Mouse (Mus musculus) midbrain, embryonic 14.5 days (tissue): ENCODE data around the gene Lpcat1. TPM values are rescaled to one million over a fixed set of nuclear protein-coding genes. Genes with fewer than 3 reads are reported as not detected.

ENCODE experiments used
- ATAC-seq: fragments of 200-750 bp; cut with Nextera tagmentation; 2 replicates; pipeline ENCODE4 v1.8.0; 2017; ENCODE audit warnings: moderate number of reproducible peaks, moderate library complexity; ENCODE audit not compliant: low FRiP score, low TSS enrichment
- DNase-seq: peaks from one replicate; pipeline ENCODE4 v3.0.0-alpha.2; 2015
- H3K27ac ChIP-seq: fragments of 300-500 bp; sonication (generic); replicated peaks from 2 replicates; pipeline ENCODE4 v1.5.1; 2014; ENCODE audit warnings: mild to moderate bottlenecking, low read depth, low read length, moderate library complexity
- H3K27me3 ChIP-seq: fragments of 300-500 bp; sonication (generic); 2 replicates; pipeline ENCODE4 v1.6.1; 2014; ENCODE audit warnings: low read length, control low read depth, mixed read lengths; ENCODE audit not compliant: control insufficient read depth, insufficient read depth
- H3K36me3 ChIP-seq: fragments of 300-500 bp; sonication (generic); 2 replicates; pipeline ENCODE4 v1.6.1; 2014; ENCODE audit warnings: low read length, control low read depth; ENCODE audit not compliant: control insufficient read depth, insufficient read depth
- H3K4me1 ChIP-seq: fragments of 300-500 bp; sonication (generic); 2 replicates; pipeline ENCODE4 v1.6.1; 2014; ENCODE audit warnings: mild to moderate bottlenecking, antibody characterized with exemption, low read length, control low read depth; ENCODE audit not compliant: control insufficient read depth, insufficient read depth
- H3K4me2 ChIP-seq: fragments of 300-500 bp; sonication (generic); 2 replicates; pipeline ENCODE4 v1.6.1; 2014; ENCODE audit warnings: mild to moderate bottlenecking, low read length, moderate library complexity
- H3K4me3 ChIP-seq: fragments of 300-500 bp; sonication (generic); replicated peaks from 2 replicates; pipeline ENCODE4 v1.5.1; 2014; ENCODE audit warnings: low read depth, low read length
- H3K9ac ChIP-seq: fragments of 300-500 bp; sonication (generic); replicated peaks from 2 replicates; pipeline ENCODE4 v1.6.1; 2014; ENCODE audit warnings: mild to moderate bottlenecking, low read length, moderate library complexity
- H3K9me3 ChIP-seq: fragments of 300-500 bp; sonication (generic); 2 replicates; pipeline ENCODE4 v1.6.1; 2016; ENCODE audit warnings: low read length, control low read depth, mixed read lengths; ENCODE audit not compliant: control insufficient read depth
- WGBS: fragments of 180-500 bp; shearing (Covaris S2); extraction: QIAGEN DNeasy Blood & Tissue Kit; methylation state at CpG from one replicate; pipeline ENCODE4 v1.1.7; 2014; 5-methylcytosine and 5-hydroxymethylcytosine counted together
- polyA plus RNA-seq: library from polyadenylated mRNA; unstranded; fragments of >200 nt; fragmentation: Nextera tagmentation; extraction: Ambion mirVana; gene quantifications from 2 replicates; pipeline ENCODE4 v1.2.1, GENCODE M21; 2014

Gene Lpcat1
- 74.4 and 76.9 TPM in 2 replicates for polyA plus RNA-seq

DNA sequence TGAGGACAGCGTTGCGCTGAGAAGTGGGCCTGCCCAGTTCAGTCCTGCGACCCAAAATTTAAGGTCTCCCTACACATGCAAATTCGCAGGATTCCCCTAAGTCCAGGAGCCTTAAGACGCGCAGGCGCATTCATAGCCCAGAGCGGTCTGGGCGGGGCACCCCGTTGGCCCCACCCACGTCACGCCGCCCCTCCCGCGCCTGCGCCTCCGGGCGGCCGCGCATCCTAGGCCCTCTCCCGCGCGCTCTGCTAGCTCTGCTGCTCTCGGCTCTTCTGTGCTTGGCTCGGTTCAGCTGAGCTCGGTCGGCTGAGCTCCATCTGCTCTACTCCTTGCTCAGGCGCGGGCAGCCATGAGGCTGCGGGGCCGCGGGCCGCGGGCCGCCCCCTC is at the start of gene Lpcat1:
Lpcat1 (plus strand) TSS at position 164 of the 387 bp plus-strand sequence.
- DNase-seq (peak; percentile 98), ATAC-seq (peak; percentile 97)
- under 1% methylated on average over 34 of the region's 35 CpGs for WGBS
- Histone ChIP-seq H3K36me3 (no peaks in the 10 kb centered on the region), H3K9me3 (no peaks in the 10 kb centered on the region), H3K4me2 (peak within 1 kb of the TSS; percentile 89), H3K9ac (peak within 1 kb of the TSS; percentile 94), H3K27me3 (no peaks in the 10 kb centered on the region), H3K27ac (peak within 1 kb of the TSS; percentile 95), H3K4me1 (peaks cover 21% of the 10 kb centered on the region), H3K4me3 (peak within 1 kb of the TSS; percentile 91)

DNA sequence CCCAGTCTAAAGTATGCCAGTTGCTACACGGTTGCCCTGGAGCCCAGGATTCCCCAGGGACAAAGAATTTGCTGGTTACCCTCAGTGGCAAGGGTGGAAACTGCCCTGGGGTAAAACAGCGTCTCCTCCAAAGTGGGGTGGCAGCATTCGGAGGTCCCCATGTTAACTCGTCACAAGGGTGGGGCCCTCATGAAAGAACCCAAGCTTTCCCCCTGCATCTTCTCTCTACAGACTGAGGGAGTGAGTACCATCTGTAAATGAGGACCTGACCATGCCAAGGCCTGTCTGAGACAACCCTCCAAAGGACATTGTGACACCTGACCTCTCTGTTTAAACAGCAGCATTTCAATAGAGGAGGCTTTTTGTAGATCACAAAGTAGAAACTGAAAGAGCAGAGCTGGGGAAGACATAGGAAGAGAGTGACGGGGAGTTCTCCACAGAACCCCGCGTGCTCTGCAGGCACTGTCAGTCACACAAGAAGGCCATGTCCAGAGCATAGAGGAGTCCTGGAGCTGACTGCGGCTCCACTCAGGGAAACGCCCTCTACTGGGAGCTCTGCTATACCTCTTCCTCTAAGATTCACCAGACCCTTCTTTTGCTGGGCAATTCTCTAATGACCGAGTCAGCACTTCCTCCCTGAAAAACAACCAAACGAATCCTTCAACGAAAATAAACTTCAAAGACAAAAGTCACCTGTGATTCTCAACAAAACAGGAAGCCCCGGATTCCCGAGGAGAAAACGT is 49.3 kb upstream of the Lpcat1 start:
- H3K36me3 ChIP-seq, result no peaks in the 10 kb centered on the region
- H3K27ac ChIP-seq, result peak overlapping the region; percentile 49; the same call in 1 of the 2 replicates
- no peak overlapping the region for H3K9ac ChIP-seq
- H3K27me3 ChIP-seq, result no peaks in the 10 kb centered on the region
- ATAC-seq (no peak), DNase-seq (peak; percentile 61)
- peaks cover 5% of the 10 kb centered on the region; the same call in 1 of the 2 replicates for H3K4me1 ChIP-seq
- WGBS, result 32% methylated on average over 15 of the region's 15 CpGs
- H3K4me2 ChIP-seq, result 0 out of 2 replicates have a peak overlapping the region, but pooled peaks have one; percentile 27
- H3K9me3 ChIP-seq, result no peaks in the 10 kb centered on the region
- no peak overlapping the region for H3K4me3 ChIP-seq

GRCm38 (mm10) chr13:73418297-73418696 is 48.7 kb upstream of the Lpcat1 start:
- ATAC-seq (no peak), DNase-seq (peak; percentile 42)
- Histone ChIP-seq H3K4me2 (peak overlapping the region; percentile 27; the same call in 1 of the 2 replicates), H3K4me3 (no peak overlapping the region), H3K27ac (peak overlapping the region; percentile 49), H3K9ac (0 out of 2 replicates have a peak overlapping the region, but pooled peaks have one; percentile 27), H3K27me3 (no peaks in the 10 kb centered on the region), H3K9me3 (no peaks in the 10 kb centered on the region), H3K36me3 (no peaks in the 10 kb centered on the region), H3K4me1 (peaks cover 5% of the 10 kb centered on the region; the same call in 1 of the 2 replicates)
- 23% methylated on average over 12 of the region's 12 CpGs for WGBS

DNA sequence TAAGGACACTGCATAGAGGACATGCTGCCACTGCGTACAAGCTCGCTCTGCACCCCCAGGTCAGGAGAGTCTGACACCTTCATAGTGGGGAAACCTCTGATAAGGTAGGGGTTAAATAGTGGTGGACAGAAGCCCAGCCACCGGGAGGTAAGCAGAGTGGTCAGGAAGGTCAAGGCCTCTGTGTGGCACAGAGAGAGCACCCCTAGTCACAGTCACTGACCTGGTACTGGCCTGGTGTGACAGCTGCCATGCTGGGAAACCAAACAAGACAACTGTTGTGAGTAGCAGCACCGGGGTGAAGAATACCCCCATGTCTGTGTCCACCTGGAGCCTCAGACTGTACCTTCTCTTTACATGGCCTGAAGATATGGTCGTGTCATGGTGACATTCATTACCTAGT is 47.8 kb upstream of the Lpcat1 start:
- Histone ChIP-seq H3K4me1 (peaks cover 5% of the 10 kb centered on the region; the same call in 1 of the 2 replicates), H3K9ac (no peak overlapping the region), H3K4me3 (no peak overlapping the region), H3K9me3 (no peaks in the 10 kb centered on the region), H3K27ac (no peak overlapping the region), H3K4me2 (no peak overlapping the region), H3K27me3 (no peaks in the 10 kb centered on the region), H3K36me3 (no peaks in the 10 kb centered on the region)
- DNase-seq (no peak), ATAC-seq (no peak)
- WGBS, result 76% methylated on average over 5 of the region's 5 CpGs

- no peak for ATAC-seq
- no peak for DNase-seq
- Histone ChIP-seq H3K36me3 (no peaks in the 10 kb centered on the region), H3K27me3 (no peaks in the 10 kb centered on the region), H3K9ac (no peak overlapping the region), H3K9me3 (no peaks in the 10 kb centered on the region), H3K4me2 (no peak overlapping the region), H3K4me1 (peaks cover 2% of the 10 kb centered on the region; the same call in 1 of the 2 replicates), H3K27ac (no peak overlapping the region), H3K4me3 (no peak overlapping the region)
- 66% methylated on average over 4 of the region's 4 CpGs for WGBS
Measured at GRCm38 (mm10) chr13:73423043-73423442, 44.0 kb upstream of the Lpcat1 start.

- no peaks in the 10 kb centered on the region for H3K27me3 ChIP-seq
- ATAC-seq (no peak), DNase-seq (no peak)
- no peak overlapping the region for H3K9ac ChIP-seq
- no peaks in the 10 kb centered on the region for H3K9me3 ChIP-seq
- no peak overlapping the region for H3K27ac ChIP-seq
- no peak overlapping the region for H3K4me3 ChIP-seq
- 72% methylated on average over 6 of the region's 6 CpGs for WGBS
- H3K36me3 ChIP-seq, result no peaks in the 10 kb centered on the region
- no peaks in the 10 kb centered on the region for H3K4me1 ChIP-seq
- no peak overlapping the region for H3K4me2 ChIP-seq
Measured at GRCm38 (mm10) chr13:73425035-73425434, 42.0 kb upstream of the Lpcat1 start.

DNA sequence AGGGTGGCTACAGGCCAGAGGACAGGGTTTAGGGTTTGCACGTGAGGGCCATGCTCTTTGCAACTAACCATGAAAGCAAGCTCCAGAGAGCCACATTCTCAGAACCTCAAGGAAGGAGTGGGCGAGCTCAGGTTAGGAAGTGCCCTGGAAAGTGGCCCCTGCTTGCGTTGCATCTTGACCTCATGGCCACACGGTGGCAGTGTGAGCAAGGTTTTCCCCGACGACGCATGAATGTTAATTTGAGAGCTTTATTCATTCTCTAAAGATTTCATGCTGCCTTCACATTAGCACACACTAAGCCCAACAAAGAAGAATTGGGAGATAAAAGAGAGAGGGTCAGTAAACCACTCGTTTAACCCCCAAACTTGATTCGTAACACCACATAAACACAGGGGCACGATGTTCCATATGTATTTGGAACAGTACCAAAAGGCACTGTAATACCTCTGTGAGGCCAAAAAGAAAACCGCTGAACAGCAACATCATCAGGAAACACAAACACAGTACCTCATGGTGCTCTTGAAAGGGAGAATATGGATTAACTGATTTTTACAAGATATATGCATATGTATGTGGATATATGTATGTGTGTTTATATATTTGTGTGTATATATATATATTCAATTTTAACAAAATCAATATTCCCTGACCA is 41.0 kb upstream of the Lpcat1 start:
- ATAC-seq, result peak; percentile 43; the same call in 1 of the 2 replicates
- no peak overlapping the region for H3K27ac ChIP-seq
- no peak overlapping the region for H3K4me3 ChIP-seq
- no peak overlapping the region for H3K9ac ChIP-seq
- H3K4me1 ChIP-seq, result no peaks in the 10 kb centered on the region
- 6% methylated on average over 11 of the region's 11 CpGs for WGBS
- H3K36me3 ChIP-seq, result no peaks in the 10 kb centered on the region
- peak; percentile 87 for DNase-seq
- H3K4me2 ChIP-seq, result no peak overlapping the region; the same call in 1 of the 2 replicates
- no peaks in the 10 kb centered on the region for H3K27me3 ChIP-seq
- no peaks in the 10 kb centered on the region for H3K9me3 ChIP-seq

DNA sequence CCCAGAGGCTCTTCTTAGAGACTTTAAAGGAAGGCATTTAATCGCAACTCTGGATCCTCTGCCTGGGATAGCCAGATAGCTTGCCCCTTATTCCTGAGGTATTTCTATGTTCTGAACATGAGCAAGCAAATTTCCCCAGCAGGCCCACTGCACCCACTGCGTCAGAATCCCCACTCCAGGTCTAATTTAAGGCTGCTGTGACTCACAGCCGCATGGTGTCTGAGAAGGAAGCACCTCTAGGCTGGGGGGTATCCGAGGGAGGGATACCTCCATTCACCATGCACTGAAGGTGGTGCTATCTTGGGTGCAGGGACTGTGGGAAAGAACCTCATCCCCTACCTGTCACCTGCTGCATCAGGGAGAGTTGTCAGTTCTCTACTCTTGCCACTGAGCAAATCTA is 40.4 kb upstream of the Lpcat1 start:
- Histone ChIP-seq H3K4me1 (no peaks in the 10 kb centered on the region), H3K9me3 (no peaks in the 10 kb centered on the region), H3K4me3 (no peak overlapping the region), H3K4me2 (no peak overlapping the region), H3K36me3 (no peaks in the 10 kb centered on the region), H3K27me3 (no peaks in the 10 kb centered on the region), H3K9ac (no peak overlapping the region), H3K27ac (no peak overlapping the region)
- ATAC-seq, result no peak
- no peak for DNase-seq
- 82% methylated on average over 4 of the region's 4 CpGs for WGBS
